Mouse (Mus musculus): ENCODE measurements around the gene Slc39a10. TPM values are rescaled to one million over a fixed set of nuclear protein-coding genes. Genes with fewer than 3 reads are reported as not detected.

The Slc39a10 gene
- polyA plus RNA-seq, 1 experiment from 2014 or later = 71.2 TPM

DNA sequence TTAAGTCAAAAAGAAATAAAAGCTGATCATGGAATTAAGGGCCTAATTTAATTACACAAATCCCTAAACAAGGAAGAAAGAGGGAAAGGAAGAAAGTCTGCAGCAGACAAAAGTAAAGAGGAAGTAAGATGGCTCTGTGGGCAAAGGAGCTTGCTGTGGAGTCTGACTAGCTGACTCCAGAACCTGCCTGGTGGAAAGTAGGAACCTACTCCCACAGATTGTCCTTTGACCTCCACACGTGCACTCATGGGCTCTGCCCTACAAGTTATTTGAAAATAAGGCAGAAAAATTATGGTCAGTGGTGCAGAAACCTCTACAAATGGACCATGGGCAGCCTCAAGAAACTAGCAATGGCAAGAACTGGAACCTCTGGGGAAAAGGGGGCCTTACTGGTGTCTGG lies 32.6 kb downstream of the Slc39a10 start:
- ATAC-seq (ENCODE audit: insufficient number of reproducible peaks, insufficient read depth, low FRiP score, low TSS enrichment) = no peak
- Histone ChIP-seq H3K9me3 (no peaks in the 10 kb centered on the region), H3K27ac (no peak overlapping the region), H3K9ac (no peak overlapping the region), H3K4me1 (no peaks in the 10 kb centered on the region), H3K36me3 (no peaks in the 10 kb centered on the region), H3K27me3 (no peaks in the 10 kb centered on the region), H3K4me3 (no peak overlapping the region), H3K4me2 (replicated peaks) (no peak overlapping the region)
- 78% methylated on average over 1 of the region's 1 CpGs for WGBS

DNA sequence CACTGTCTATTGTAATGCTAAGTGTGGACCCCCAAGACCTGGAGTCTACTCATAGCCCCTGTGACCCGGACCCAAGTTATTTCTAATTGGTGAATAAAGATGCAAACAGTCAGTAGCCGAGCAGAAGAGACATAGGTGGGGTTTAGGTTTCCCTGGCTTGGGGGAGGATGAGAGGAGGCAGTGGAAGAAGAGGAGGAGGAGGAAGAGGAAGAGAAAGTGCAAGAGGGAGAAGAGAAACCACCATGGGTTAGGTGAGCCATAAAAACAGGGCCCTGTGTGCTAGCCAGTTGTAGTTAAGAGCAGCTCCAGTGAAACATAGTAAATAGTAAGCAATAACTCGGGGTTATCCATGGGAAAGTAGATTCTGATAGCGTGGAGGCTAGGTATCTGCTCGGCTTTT lies 34.1 kb downstream of the Slc39a10 start:
- Histone ChIP-seq H3K36me3 (no peaks in the 10 kb centered on the region), H3K4me2 (replicated peaks) (no peak overlapping the region), H3K27me3 (no peaks in the 10 kb centered on the region), H3K4me3 (no peak overlapping the region), H3K27ac (no peak overlapping the region), H3K9me3 (no peaks in the 10 kb centered on the region), H3K9ac (no peak overlapping the region), H3K4me1 (peaks cover 6% of the 10 kb centered on the region; the same call in 1 of the 2 replicates)
- 81% methylated on average over 5 of the region's 5 CpGs for WGBS
- ATAC-seq (ENCODE audit: insufficient number of reproducible peaks, insufficient read depth, low FRiP score, low TSS enrichment) = no peak

DNA sequence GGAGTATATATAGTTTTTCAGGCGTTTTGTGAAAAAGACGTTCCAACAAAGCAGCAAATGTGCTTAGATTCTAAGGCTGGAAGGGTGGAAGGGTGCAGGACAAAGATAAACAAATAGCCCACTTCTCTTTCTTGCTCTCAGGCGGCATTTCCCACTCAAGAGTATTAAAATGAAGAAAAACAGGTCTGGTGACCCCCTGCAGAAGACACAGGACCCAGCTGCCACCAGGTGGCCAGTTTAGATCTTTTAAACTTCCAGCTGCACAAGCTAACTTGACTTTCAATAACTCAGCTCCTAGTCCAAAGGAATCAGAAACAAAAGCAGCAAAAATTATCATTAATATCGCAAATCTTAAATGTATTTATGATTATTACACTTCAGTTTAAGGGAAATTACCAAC lies 36.2 kb downstream of the Slc39a10 start:
- Histone ChIP-seq H3K4me2 (replicated peaks) (no peak overlapping the region), H3K27me3 (no peaks in the 10 kb centered on the region), H3K36me3 (no peaks in the 10 kb centered on the region), H3K9ac (no peak overlapping the region), H3K4me1 (peaks cover 9% of the 10 kb centered on the region), H3K4me3 (no peak overlapping the region), H3K9me3 (no peaks in the 10 kb centered on the region), H3K27ac (no peak overlapping the region)
- no peak for ATAC-seq (ENCODE audit: insufficient number of reproducible peaks, insufficient read depth, low FRiP score, low TSS enrichment)
- WGBS = 42% methylated on average over 4 of the region's 4 CpGs

DNA sequence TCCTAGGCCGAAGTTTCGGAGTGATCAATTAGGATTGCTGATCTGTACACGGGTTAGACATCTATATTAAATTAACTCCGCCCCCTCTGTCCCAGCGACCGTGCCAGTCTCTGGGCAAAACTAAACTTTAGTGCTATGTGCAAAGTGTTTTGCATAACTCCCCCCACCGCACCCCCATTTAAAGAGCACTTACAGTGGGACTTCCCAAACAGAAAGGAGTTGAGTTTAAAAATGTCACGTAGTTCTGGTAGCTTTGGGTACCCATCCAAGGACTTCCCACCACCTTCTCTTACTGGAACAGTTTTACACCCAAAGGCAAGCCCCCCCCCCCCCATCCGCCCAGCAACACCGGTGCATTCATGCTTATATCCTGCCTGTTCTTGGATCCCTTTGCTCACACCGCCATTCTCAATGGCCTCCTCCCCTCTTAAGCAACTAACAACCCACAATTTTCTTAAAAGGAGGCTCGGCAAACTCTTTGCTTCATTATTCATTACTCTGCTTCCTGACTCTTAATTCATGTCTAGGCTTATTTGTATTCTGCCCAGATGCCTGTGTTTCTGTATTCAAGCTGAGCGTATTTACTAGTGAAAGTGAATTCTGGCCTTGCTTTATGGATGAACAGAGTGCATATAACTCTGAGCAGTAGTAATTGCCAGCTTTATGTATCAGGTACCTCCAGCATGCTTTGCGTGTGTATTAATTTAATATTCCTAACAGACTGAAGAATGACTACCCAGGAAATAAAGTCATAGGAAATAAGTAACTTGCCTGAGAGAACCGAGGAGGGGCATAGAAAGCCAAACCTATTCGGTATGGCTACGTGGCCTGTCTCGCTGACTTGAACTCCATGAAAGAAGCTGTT lies 38.4 kb downstream of the Slc39a10 start:
- H3K4me1 ChIP-seq = peaks cover 25% of the 10 kb centered on the region
- peak overlapping the region; percentile 61 for H3K4me2 ChIP-seq (replicated peaks)
- ATAC-seq (ENCODE audit: insufficient number of reproducible peaks, insufficient read depth, low FRiP score, low TSS enrichment) = no peak; the same call in 1 of the 2 replicates
- H3K27ac ChIP-seq = peak overlapping the region; percentile 100
- H3K4me3 ChIP-seq = peak overlapping the region; percentile 90
- WGBS = 28% methylated on average over 18 of the region's 18 CpGs
- H3K9ac ChIP-seq = peak overlapping the region; percentile 99; the same call in 1 of the 2 replicates
- H3K36me3 ChIP-seq = no peaks in the 10 kb centered on the region
- H3K9me3 ChIP-seq = no peaks in the 10 kb centered on the region
- H3K27me3 ChIP-seq = no peaks in the 10 kb centered on the region

- Histone ChIP-seq H3K27ac (peak overlapping the region; percentile 100), H3K4me2 (replicated peaks) (peak overlapping the region; percentile 61), H3K4me3 (peak overlapping the region; percentile 90), H3K27me3 (no peaks in the 10 kb centered on the region), H3K36me3 (no peaks in the 10 kb centered on the region), H3K4me1 (peaks cover 25% of the 10 kb centered on the region), H3K9me3 (no peaks in the 10 kb centered on the region), H3K9ac (peak overlapping the region; percentile 99)
- WGBS = under 1% methylated on average over 86 of the region's 86 CpGs
- peak; percentile 96 for ATAC-seq (ENCODE audit: insufficient number of reproducible peaks, insufficient read depth, low FRiP score, low TSS enrichment)
Measured at GRCm38 (mm10) chr1:46853317-46854035, 39.2 kb downstream of the Slc39a10 start.

- under 1% methylated on average over 35 of the region's 75 CpGs for WGBS
- no peaks in the 10 kb centered on the region for H3K9me3 ChIP-seq
- ATAC-seq (ENCODE audit: insufficient number of reproducible peaks, insufficient read depth, low FRiP score, low TSS enrichment) = peak; percentile 32
- H3K4me2 ChIP-seq (replicated peaks) = peak overlapping the region; percentile 61
- H3K4me3 ChIP-seq = peak overlapping the region; percentile 90
- H3K36me3 ChIP-seq = no peaks in the 10 kb centered on the region
- H3K4me1 ChIP-seq = peaks cover 25% of the 10 kb centered on the region
- H3K27me3 ChIP-seq = no peaks in the 10 kb centered on the region
- H3K9ac ChIP-seq = peak overlapping the region; percentile 99
- peak overlapping the region; percentile 100 for H3K27ac ChIP-seq
Measured at GRCm38 (mm10) chr1:46852600-46853272, 39.9 kb downstream of the Slc39a10 start.

- Histone ChIP-seq H3K27me3 (no peaks in the 10 kb centered on the region), H3K4me2 (replicated peaks) (peak overlapping the region; percentile 61)
- 1% methylated on average over 4 of the region's 4 CpGs for WGBS
Measured at GRCm38 (mm10) chr1:46852216-46852599, 40.4 kb downstream of the Slc39a10 start.

DNA sequence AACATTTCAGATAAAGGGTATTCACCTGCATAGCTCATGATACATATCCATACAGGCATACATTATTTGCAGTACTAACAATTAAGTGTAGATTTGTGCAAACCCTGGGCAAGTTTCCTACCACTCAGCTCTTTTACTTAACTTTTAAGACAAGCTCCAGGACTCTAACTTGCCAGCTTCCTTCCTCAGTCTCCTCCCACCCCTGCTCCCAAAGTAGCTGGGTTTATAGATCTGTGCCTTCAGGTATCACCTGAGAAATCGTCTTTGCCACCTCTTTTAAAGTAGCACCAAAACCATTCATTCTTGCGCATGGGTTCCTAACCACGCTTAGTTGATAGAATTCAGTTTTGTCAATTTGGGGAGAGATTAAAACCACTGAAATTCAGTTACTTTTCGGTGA lies 41.1 kb downstream of the Slc39a10 start:
- H3K27ac ChIP-seq = no peak overlapping the region

More at GRCm38 (mm10) chr1:46852216-46852599, 40.4 kb downstream of the Slc39a10 start:
- H3K4me3 ChIP-seq = peak overlapping the region; percentile 90
- H3K9me3 ChIP-seq = no peaks in the 10 kb centered on the region
- no peaks in the 10 kb centered on the region for H3K36me3 ChIP-seq
- ATAC-seq (ENCODE audit: insufficient number of reproducible peaks, insufficient read depth, low FRiP score, low TSS enrichment) = no peak
- H3K27ac ChIP-seq = peak overlapping the region; percentile 100
- peaks cover 25% of the 10 kb centered on the region for H3K4me1 ChIP-seq
- H3K9ac ChIP-seq = peak overlapping the region; percentile 99

GRCm38 (mm10) chr1:46849758-46850157 lies 42.9 kb downstream of the Slc39a10 start:
- H3K27me3 ChIP-seq = no peaks in the 10 kb centered on the region
- no peak overlapping the region for H3K27ac ChIP-seq
- H3K9me3 ChIP-seq = no peaks in the 10 kb centered on the region
- no peak overlapping the region for H3K4me2 ChIP-seq (replicated peaks)
- no peak overlapping the region for H3K9ac ChIP-seq
- H3K4me1 ChIP-seq = peaks cover 24% of the 10 kb centered on the region
- WGBS = 78% methylated on average over 1 of the region's 1 CpGs
- no peaks in the 10 kb centered on the region for H3K36me3 ChIP-seq
- ATAC-seq (ENCODE audit: insufficient number of reproducible peaks, insufficient read depth, low FRiP score, low TSS enrichment) = no peak
- no peak overlapping the region for H3K4me3 ChIP-seq

More for the DNA sequence above, 41.1 kb downstream of the Slc39a10 start:
- peaks cover 25% of the 10 kb centered on the region for H3K4me1 ChIP-seq
- peak overlapping the region; percentile 22 for H3K4me3 ChIP-seq
- no peak overlapping the region for H3K9ac ChIP-seq
- peak overlapping the region; percentile 61 for H3K4me2 ChIP-seq (replicated peaks)
- 62% methylated on average over 4 of the region's 4 CpGs for WGBS
- no peaks in the 10 kb centered on the region for H3K36me3 ChIP-seq
- no peak for ATAC-seq (ENCODE audit: insufficient number of reproducible peaks, insufficient read depth, low FRiP score, low TSS enrichment)
- H3K27me3 ChIP-seq = no peaks in the 10 kb centered on the region
- H3K9me3 ChIP-seq = no peaks in the 10 kb centered on the region

DNA sequence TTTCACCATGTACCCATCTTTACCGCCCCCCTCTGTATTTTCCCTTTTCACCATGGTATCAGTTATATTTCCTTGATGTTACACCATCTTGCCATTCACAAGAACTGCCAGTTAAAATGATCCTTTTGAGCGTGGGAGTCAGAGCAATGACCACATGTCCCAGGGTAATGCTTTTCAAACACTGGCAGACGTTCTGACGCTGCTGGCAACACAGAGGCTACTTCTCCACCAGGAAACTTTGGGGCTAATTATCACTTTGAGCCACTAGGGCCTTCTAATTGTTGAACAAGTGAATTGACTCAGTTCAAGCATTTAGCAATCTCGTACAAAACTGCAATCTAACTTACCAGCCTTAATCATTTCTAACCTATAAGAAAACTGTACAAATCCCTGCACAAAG lies 47.4 kb downstream of the Slc39a10 start:
- no peak for ATAC-seq (ENCODE audit: insufficient number of reproducible peaks, insufficient read depth, low FRiP score, low TSS enrichment)
- Histone ChIP-seq H3K9ac (no peak overlapping the region), H3K9me3 (no peaks in the 10 kb centered on the region), H3K4me3 (no peak overlapping the region), H3K36me3 (no peaks in the 10 kb centered on the region), H3K27ac (no peak overlapping the region), H3K4me2 (replicated peaks) (no peak overlapping the region), H3K4me1 (0 out of 2 replicates have a peak, but pooled peaks cover 6% of the 10 kb centered on the region), H3K27me3 (no peaks in the 10 kb centered on the region)
- WGBS = 40% methylated on average over 5 of the region's 5 CpGs

DNA sequence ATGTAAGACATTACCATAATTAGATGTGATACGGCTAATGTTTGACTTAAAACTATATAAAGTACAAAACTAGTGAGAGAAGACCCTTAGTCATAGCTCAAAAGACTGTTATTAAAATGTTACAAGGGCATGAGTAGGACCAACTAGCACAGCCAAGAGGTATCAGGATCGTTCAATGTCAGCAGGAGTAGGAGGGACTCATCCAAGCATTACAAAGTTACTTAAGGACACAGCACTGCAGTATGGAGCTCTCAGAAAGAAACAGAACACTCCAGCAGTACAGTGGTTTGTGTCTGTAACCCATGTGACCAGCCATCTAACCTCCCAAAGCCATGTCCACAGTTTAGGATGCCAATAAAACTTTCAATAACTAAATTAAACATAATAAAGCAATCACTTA lies 48.4 kb downstream of the Slc39a10 start:
- H3K27me3 ChIP-seq = no peaks in the 10 kb centered on the region
- no peak overlapping the region for H3K4me2 ChIP-seq (replicated peaks)
- no peaks in the 10 kb centered on the region for H3K4me1 ChIP-seq
- ATAC-seq (ENCODE audit: insufficient number of reproducible peaks, insufficient read depth, low FRiP score, low TSS enrichment) = no peak
- H3K36me3 ChIP-seq = no peaks in the 10 kb centered on the region
- no peaks in the 10 kb centered on the region for H3K9me3 ChIP-seq
- no peak overlapping the region for H3K4me3 ChIP-seq
- H3K9ac ChIP-seq = no peak overlapping the region
- 89% methylated on average over 2 of the region's 2 CpGs for WGBS
- H3K27ac ChIP-seq = no peak overlapping the region

Measured in embryonic facial prominence, embryonic 12.5 days (tissue).